Mouse (Mus musculus) E14TG2a.4 (cell line): ENCODE results near the gene Tanc2.

Experiments used
- CTCF ChIP-seq: conservative IDR thresholded peaks from 2 replicates; pipeline ENCODE4 v1.5.1; 2014; ENCODE audit warnings: low read length
- POU5F1 ChIP-seq: IDR thresholded peaks from 2 replicates; pipeline ENCODE4 v1.6.1; 2014; ENCODE audit warnings: low read length, borderline replicate concordance

GRCm38 (mm10) chr11:105920098-105920785, 330.5 kb downstream of the Tanc2 start:
- TF ChIP-seq CTCF (no peak), POU5F1 (no peak)
